Mouse (Mus musculus) limb, embryonic 15.5 days (tissue): ENCODE results near the gene Golgb1. TPM values are rescaled to one million over a fixed set of nuclear protein-coding genes. Genes with fewer than 3 reads are reported as not detected.
"Not testable (repeated sequence)": the region's sequence is repeated elsewhere in the genome, so short reads cannot be mapped to it uniquely, and the experiment has no call there.

Source experiments
- ATAC-seq: fragments of 200-750 bp; cut with Nextera tagmentation; 2 replicates; pipeline ENCODE4 v1.8.0; 2017; ENCODE audit warnings: low read depth, moderate TSS enrichment; ENCODE audit not compliant: insufficient number of reproducible peaks, low FRiP score, low TSS enrichment
- H3K27ac ChIP-seq: fragments of 300-500 bp; sonication (generic); 2 replicates; pipeline ENCODE4 v1.5.1; 2015; ENCODE audit warnings: moderate library complexity, mild to moderate bottlenecking, inconsistent platforms
- H3K27me3 ChIP-seq: fragments of 300-500 bp; sonication (generic); 2 replicates; pipeline ENCODE4 v1.6.1; 2015; ENCODE audit warnings: inconsistent platforms
- H3K36me3 ChIP-seq: fragments of 300-500 bp; sonication (generic); 2 replicates; pipeline ENCODE4 v1.6.1; 2015; ENCODE audit warnings: inconsistent platforms
- H3K4me1 ChIP-seq: fragments of 300-500 bp; sonication (generic); 2 replicates; pipeline ENCODE4 v1.6.1; 2015; ENCODE audit warnings: inconsistent platforms
- H3K4me2 ChIP-seq: fragments of 300-500 bp; sonication (generic); 2 replicates; pipeline ENCODE4 v1.6.1; 2015; ENCODE audit warnings: mild to moderate bottlenecking, inconsistent platforms
- H3K4me3 ChIP-seq: fragments of 300-500 bp; sonication (generic); 2 replicates; pipeline ENCODE4 v1.5.1; 2015; ENCODE audit warnings: mild to moderate bottlenecking, inconsistent platforms
- H3K9ac ChIP-seq: fragments of 300-500 bp; sonication (generic); 2 replicates; pipeline ENCODE4 v1.6.1; 2015; ENCODE audit warnings: inconsistent platforms
- H3K9me3 ChIP-seq: fragments of 300-500 bp; sonication (generic); 2 replicates; pipeline ENCODE4 v1.6.1; 2016; ENCODE audit warnings: inconsistent platforms
- WGBS: fragments of 180-500 bp; shearing (Covaris S2); methylation state at CpG from one replicate; pipeline ENCODE4 v1.1.7; 2015; 5-methylcytosine and 5-hydroxymethylcytosine counted together
- polyA plus RNA-seq: library from polyadenylated mRNA; unstranded; fragments of >200 nt; fragmentation: Nextera tagmentation; extraction: Ambion mirVana; gene quantifications from 2 replicates; pipeline ENCODE4 v1.2.1, GENCODE M21; 2015

Gene Golgb1
- 116 and 127 TPM in 2 replicates for polyA plus RNA-seq

DNA sequence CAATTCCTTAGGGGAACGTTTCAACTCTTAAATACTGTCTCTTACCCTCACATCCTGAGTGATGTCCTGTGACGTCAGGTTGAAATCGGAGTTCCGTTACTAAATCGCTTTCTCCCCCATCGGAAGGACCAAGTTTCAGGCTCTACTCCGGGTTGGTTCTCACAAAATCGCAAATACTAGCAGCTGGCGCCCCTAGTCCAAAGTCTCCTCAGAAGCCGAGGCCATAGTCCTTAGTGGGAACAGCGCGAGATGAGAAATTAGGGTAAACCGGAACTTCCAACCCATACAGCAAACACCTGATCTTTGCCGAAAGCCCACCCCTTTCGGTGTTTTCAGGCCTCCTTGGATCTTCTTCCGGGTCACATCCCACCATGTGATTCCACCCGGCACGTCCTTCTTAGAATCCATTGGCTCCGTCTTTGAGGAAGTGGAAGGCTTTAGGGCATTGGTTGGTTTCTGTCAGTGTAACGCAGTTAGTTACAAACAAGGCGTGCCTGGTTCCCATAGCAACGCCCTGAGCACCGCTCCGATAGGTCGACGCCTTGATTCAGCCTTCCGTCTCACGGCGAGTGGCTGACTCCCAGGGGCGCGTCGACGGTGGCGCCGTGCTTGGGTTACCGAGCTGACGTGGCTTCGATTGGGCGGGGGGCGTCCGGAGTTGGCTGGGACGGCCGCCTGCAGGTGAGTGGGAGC, at the start of gene Golgb1, which contains the start of gene Eaf2:
TSS of gene Golgb1 (plus strand) at position 558 of the 693 bp plus-strand sequence.
TSS of gene Eaf2 (minus strand) at position 421 of the 693 bp plus-strand sequence.
- Histone ChIP-seq H3K4me2 (peak within 1 kb of the TSS; percentile 56), H3K4me3 (peak within 1 kb of the TSS; percentile 80), H3K27ac (peak within 1 kb of the TSS; percentile 90), H3K36me3 (peaks cover 16% of the 10 kb centered on the region), H3K9me3 (no peaks in the 10 kb centered on the region), H3K27me3 (no peaks in the 10 kb centered on the region), H3K4me1 (peaks cover 6% of the 10 kb centered on the region), H3K9ac (peak within 1 kb of the TSS; percentile 70)
- peak; percentile 100 for ATAC-seq
- under 1% methylated on average over 43 of the region's 43 CpGs for WGBS

DNA sequence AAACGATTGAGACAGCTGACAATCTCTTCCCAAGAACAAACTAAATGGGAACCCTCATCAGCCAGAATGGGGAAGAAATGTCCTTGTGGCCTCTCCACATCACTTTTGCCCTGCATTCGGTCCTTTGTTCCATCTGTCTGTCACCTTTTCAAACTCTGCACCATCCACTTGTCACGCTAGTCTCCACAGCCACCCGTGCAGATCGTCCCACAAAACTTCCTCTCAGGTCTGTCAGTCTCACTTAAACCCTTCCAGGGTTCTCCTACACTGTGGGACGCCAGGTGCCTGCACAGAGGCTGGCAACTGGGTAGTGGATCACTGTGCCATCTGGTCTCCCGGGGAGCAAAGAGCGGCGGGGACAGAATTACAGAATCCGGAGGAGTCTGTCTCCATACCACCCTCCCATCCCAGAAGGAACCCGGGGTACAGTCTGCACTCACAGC, 47.3 kb upstream of the Golgb1 start:
- WGBS, result 4% methylated on average over 11 of the region's 11 CpGs
- Histone ChIP-seq H3K27me3 (peaks cover 3% of the 10 kb centered on the region; the same call in 1 of the 2 replicates), H3K4me1 (peaks cover 10% of the 10 kb centered on the region), H3K36me3 (no peaks in the 10 kb centered on the region), H3K27ac (no peak overlapping the region), H3K9me3 (no peaks in the 10 kb centered on the region), H3K9ac (peak overlapping the region; percentile 83; the same call in 1 of the 2 replicates), H3K4me3 (peak overlapping the region; percentile 64), H3K4me2 (peak overlapping the region; percentile 87)
- no peak for ATAC-seq

DNA sequence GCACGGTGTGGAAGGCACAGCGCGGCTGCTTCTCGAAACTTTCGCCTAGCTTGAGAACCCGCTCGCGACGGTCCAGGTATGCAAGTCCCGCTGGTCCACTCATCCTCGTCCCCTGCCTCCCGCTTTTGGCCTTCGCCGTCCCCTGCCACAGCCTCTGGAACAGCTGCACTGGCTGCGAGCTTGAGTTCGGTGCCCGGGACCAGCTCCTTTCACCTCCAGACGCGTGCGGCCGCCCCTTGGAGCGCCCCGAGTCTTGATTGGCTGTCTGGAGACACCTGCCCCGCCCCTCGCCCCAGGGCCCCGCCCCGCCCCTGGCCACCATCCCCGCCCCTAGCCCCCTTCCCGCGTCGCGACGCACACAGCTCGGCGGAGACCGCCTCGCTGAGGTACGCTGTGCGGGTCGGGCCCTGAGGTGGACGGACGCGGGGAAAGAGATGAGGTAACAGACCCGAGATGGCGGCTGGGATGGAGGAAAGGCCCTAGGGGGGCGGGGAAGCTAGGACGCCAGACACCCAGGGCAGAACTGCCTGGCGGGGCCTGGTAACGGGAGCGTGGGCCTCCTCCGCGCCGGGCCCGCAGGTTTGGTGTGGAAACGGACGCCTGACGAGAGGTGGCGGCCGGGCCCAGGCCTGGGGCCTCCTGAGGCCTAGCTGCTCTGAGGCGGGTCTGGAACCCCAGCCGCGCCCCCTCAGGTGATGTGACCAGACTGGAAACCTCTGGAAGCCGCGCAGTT, 46.7 kb upstream of the Golgb1 start, which contains the start of gene Iqcb1:
TSS of gene Iqcb1 (plus strand) at position 332 of the 733 bp plus-strand sequence.
- under 1% methylated on average over 62 of the region's 64 CpGs for WGBS
- H3K36me3 ChIP-seq, result no peaks in the 10 kb centered on the region
- peaks cover 10% of the 10 kb centered on the region for H3K4me1 ChIP-seq
- H3K4me3 ChIP-seq, result peak within 1 kb of the TSS; percentile 64
- ATAC-seq, result peak; percentile 98
- peak within 1 kb of the TSS; percentile 19 for H3K27ac ChIP-seq
- peaks cover 3% of the 10 kb centered on the region; the same call in 1 of the 2 replicates for H3K27me3 ChIP-seq
- H3K4me2 ChIP-seq, result peak within 1 kb of the TSS; percentile 87
- no peaks in the 10 kb centered on the region for H3K9me3 ChIP-seq
- peak within 1 kb of the TSS; percentile 83 for H3K9ac ChIP-seq

DNA sequence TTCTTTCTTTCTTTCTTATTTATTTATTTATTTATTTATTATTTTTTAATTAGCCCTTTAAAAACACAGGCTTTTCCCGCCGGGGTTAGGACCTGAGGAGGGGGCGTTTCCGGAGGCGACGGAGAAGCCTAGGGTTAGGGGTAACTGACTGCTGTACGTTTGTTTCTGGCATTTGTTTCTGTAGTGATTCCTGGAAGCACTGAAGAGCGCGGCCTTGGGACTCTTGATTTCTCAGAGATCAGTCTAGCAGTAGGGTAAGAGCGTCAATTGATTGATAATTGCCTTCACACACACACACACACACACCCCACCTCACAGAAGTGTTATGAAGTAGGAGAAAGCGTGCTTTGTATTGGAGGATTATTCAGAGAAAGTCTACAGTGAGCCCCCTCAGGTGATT, 46.1 kb upstream of the Golgb1 start:
- WGBS, result 6% methylated on average over 11 of the region's 11 CpGs
- Histone ChIP-seq H3K4me3 (peak overlapping the region; percentile 64), H3K27me3 (peaks cover 3% of the 10 kb centered on the region; the same call in 1 of the 2 replicates), H3K36me3 (no peaks in the 10 kb centered on the region), H3K27ac (peak overlapping the region; percentile 19; the same call in 1 of the 2 replicates), H3K9me3 (no peaks in the 10 kb centered on the region), H3K4me2 (peak overlapping the region; percentile 87), H3K4me1 (peaks cover 10% of the 10 kb centered on the region), H3K9ac (peak overlapping the region; percentile 83)
- no peak for ATAC-seq

DNA sequence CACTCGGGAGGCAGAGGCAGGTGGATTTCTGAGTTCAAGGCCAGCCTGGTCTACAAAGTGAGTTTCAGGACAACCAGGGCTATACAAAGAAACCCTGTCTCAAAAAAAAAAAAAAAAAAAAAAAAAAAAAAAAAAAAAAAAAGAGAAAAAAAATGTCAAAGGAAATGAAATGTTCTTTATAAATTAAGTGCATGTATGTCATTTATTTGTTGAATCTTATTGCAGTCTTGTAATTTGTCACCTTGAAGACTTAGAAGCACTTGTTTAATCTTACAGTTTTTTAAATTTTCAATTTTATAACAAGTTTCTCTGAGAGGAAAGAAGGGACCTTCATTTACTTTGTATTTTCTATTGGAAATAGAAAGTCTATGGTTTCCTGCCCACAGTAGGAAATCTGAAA, 28.0 kb upstream of the Golgb1 start:
- not testable (repeated sequence) for H3K4me2 ChIP-seq, H3K27me3 ChIP-seq, H3K9me3 ChIP-seq, H3K4me1 ChIP-seq, H3K27ac ChIP-seq, ATAC-seq, H3K9ac ChIP-seq, H3K4me3 ChIP-seq
- H3K36me3 ChIP-seq, result peaks cover 11% of the 10 kb centered on the region
- WGBS, result 88% methylated on average over 1 of the region's 1 CpGs

DNA sequence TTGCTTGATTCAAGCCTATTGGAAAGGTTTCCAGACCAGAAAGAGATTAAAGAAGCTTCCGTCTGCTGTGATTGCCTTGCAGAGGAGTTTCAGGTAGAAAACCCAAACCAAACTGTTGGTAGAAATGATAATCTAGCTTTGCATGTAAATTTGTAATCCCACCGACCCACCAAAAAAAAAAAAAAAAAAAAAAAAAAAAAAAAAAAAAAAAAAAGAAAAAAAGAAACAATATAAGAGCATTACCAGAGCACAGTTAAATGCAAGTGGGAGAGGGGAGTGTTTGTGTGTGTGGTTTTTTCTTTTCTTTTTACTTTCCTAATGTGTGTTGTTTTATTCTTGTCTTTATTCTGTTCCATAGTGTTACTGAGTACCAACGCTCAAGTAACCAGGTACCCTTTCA, 23.7 kb upstream of the Golgb1 start:
- no peaks in the 10 kb centered on the region for H3K9me3 ChIP-seq
- no peaks in the 10 kb centered on the region for H3K27me3 ChIP-seq
- H3K36me3 ChIP-seq, result peaks cover 22% of the 10 kb centered on the region

DNA sequence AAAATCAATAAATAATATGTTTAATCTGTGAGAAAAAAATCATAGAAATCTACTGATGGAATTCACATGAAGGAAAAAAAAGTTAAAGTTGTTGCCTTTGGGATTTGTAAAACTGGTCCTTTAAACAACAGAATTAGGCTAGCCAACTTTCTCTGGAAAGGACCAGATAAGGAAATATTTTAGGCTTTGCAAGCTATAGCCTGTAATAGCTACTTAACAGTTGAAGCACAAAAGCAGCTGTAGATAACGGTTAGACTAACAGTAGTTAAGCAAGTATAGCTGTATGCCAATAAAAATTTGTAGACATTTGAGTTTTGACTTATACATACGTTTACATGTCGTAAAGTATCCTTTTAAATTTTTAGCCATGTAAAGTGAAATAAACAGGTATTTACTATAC, 11.4 kb upstream of the Golgb1 start:
- Histone ChIP-seq H3K27me3 (no peaks in the 10 kb centered on the region), H3K9ac (no peak overlapping the region), H3K36me3 (peaks cover 37% of the 10 kb centered on the region), H3K27ac (no peak overlapping the region), H3K4me1 (no peaks in the 10 kb centered on the region), H3K4me2 (no peak overlapping the region), H3K4me3 (no peak overlapping the region), H3K9me3 (no peaks in the 10 kb centered on the region)
- WGBS, result 75% methylated on average over 3 of the region's 3 CpGs
- no peak for ATAC-seq

More for the DNA sequence above, 23.7 kb upstream of the Golgb1 start:
- Histone ChIP-seq H3K4me1 (no peaks in the 10 kb centered on the region), H3K9ac (no peak overlapping the region), H3K4me3 (no peak overlapping the region), H3K27ac (no peak overlapping the region), H3K4me2 (no peak overlapping the region)
- WGBS, result 94% methylated on average over 3 of the region's 3 CpGs
- no peak for ATAC-seq

DNA sequence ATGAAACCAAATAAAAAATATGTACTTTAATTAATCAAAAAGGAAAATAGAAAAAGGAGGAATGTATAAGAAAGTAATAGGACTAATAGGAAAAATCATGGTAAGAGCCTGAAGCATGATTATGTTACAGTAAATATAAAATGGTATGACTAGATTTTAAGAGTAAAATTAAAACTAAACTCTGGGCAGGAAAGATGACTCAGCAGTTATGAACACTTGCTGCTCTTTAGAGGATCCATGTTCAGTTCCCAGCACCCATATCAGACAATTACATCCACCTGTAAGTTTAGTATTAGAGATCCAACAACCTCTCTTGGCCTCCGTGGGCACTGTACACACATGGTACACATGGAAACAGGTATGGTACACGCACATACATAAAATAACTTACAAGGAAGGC, 5.5 kb upstream of the Golgb1 start:
- H3K4me2 ChIP-seq, result no peak overlapping the region
- no peak overlapping the region for H3K4me3 ChIP-seq
- no peak for ATAC-seq
- H3K27ac ChIP-seq, result no peak overlapping the region
- H3K9me3 ChIP-seq, result no peaks in the 10 kb centered on the region
- 90% methylated on average over 2 of the region's 2 CpGs for WGBS
- H3K9ac ChIP-seq, result no peak overlapping the region
- H3K4me1 ChIP-seq, result peaks cover 6% of the 10 kb centered on the region
- peaks cover 46% of the 10 kb centered on the region for H3K36me3 ChIP-seq
- H3K27me3 ChIP-seq, result no peaks in the 10 kb centered on the region

DNA sequence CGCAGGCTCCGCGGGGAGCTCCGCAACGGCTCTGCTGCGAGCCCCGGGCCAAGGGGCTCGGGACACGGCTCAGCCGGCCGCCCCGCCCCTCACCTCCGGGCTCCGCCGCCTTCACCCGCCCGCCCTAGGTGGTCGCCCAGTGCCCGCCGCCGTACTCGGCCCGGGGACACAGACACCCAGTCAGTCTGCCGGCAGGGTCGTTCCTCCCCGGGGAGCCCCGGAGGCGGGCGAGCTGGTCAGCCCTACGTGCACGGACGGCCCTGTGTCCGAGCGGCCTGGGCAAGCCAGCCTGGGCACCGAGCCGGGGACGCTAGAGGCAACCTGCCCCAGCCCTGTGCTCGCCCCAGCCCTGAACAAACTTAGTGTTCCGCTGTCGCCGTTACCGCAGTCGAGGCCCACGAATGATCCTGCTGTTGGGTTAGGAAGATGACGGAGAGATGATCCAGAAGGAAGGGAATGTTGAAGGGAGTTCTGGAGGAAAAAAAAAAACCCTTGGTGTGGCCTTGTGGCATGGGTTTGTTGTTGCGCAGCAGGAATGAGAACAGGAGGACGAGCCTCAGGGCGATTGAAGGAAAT, 424 bp downstream of the Golgb1 start:
- Histone ChIP-seq H3K9me3 (no peaks in the 10 kb centered on the region), H3K4me1 (peaks cover 6% of the 10 kb centered on the region), H3K4me2 (peak overlapping the region; percentile 56), H3K27ac (peak overlapping the region; percentile 83), H3K4me3 (peak overlapping the region; percentile 80), H3K27me3 (no peaks in the 10 kb centered on the region), H3K9ac (peak overlapping the region; percentile 70), H3K36me3 (peaks cover 16% of the 10 kb centered on the region)
- WGBS, result under 1% methylated on average over 44 of the region's 48 CpGs
- ATAC-seq, result no peak; the same call in 1 of the 2 replicates

DNA sequence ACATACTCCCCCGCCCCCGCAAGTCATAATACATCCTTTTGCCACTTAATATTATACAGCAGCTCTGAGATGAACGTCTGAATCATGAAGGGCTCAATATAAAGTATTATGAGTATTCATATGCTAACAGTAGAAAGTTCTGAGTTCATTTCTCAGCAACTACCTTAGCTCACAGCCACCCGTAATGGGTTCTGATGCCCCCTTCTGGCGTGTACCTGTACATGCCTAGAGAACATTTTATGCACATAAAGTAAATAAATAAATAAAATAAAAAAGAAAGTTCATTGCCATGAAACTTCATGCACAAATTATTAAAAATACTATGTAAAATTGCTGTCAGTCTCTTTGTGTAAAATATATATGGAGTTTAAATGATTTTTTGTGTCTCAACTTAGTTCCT, 2.4 kb downstream of the Golgb1 start:
- ATAC-seq, result no peak
- H3K4me3 ChIP-seq, result no peak overlapping the region
- no peak overlapping the region for H3K4me2 ChIP-seq
- H3K9me3 ChIP-seq, result no peaks in the 10 kb centered on the region
- no peak overlapping the region for H3K9ac ChIP-seq
- peaks cover 6% of the 10 kb centered on the region for H3K4me1 ChIP-seq
- peaks cover 4% of the 10 kb centered on the region for H3K36me3 ChIP-seq
- H3K27ac ChIP-seq, result no peak overlapping the region
- no peaks in the 10 kb centered on the region for H3K27me3 ChIP-seq
- WGBS, result 77% methylated on average over 5 of the region's 5 CpGs

DNA sequence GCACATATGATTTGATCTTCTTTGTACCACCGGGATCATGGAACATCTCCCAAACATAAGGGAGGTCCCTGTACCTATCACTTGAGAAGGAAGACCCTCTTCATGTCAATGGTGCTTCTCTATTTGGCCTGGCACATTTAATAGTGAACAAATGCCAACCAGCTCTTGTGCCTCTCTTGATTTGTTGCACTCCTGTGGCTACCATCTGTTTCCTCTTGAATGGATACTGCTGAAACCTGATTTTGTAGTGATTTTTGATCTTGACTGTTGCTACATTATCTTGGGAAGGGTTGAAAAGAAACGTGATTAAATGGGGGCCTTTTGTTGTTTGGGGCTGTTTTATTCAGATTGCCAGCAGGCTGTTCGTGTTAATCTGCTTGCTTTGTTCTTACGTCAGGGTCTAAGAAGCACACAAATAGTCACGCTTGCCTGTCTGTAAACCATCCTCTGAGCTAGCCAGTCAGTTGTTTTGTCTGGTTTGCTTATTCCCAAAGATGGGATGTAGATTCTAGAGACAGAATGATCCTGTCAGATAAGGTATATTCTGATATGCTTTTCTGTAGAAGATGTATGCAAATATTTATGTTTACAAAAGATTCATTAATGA, 7.9 kb downstream of the Golgb1 start:
- Histone ChIP-seq H3K4me2 (no peak overlapping the region), H3K36me3 (peaks cover 20% of the 10 kb centered on the region), H3K27me3 (no peaks in the 10 kb centered on the region)

More for the DNA sequence above, 7.9 kb downstream of the Golgb1 start:
- Histone ChIP-seq H3K9me3 (no peaks in the 10 kb centered on the region), H3K4me3 (no peak overlapping the region), H3K27ac (no peak overlapping the region), H3K9ac (no peak overlapping the region), H3K4me1 (no peaks in the 10 kb centered on the region)
- WGBS, result 70% methylated on average over 5 of the region's 5 CpGs
- no peak for ATAC-seq
